Mouse (Mus musculus) hindbrain, embryonic 15.5 days (tissue): ENCODE data around the gene Hmx1. TPM values are rescaled to one million over a fixed set of nuclear protein-coding genes. Genes with fewer than 3 reads are reported as not detected.

Experiments used
- ATAC-seq: fragments of 200-750 bp; cut with Nextera tagmentation; 2 replicates; pipeline ENCODE4 v1.8.0; 2017; ENCODE audit warnings: low read depth, moderate number of reproducible peaks, moderate TSS enrichment; ENCODE audit not compliant: low FRiP score
- H3K27ac ChIP-seq: fragments of 300-500 bp; sonication (generic); replicated peaks from 2 replicates; pipeline ENCODE4 v1.5.1; 2015; ENCODE audit warnings: mild to moderate bottlenecking, inconsistent platforms
- H3K27me3 ChIP-seq: fragments of 300-500 bp; sonication (generic); 2 replicates; pipeline ENCODE4 v1.6.1; 2015; ENCODE audit warnings: control low read depth, inconsistent platforms
- H3K36me3 ChIP-seq: fragments of 300-500 bp; sonication (generic); 2 replicates; pipeline ENCODE4 v1.6.1; 2015; ENCODE audit warnings: control low read depth, inconsistent platforms
- H3K4me1 ChIP-seq: fragments of 300-500 bp; sonication (generic); replicated peaks from 2 replicates; pipeline ENCODE4 v1.6.1; 2015; ENCODE audit warnings: control low read depth, inconsistent platforms
- H3K4me2 ChIP-seq: fragments of 300-500 bp; sonication (generic); 2 replicates; pipeline ENCODE4 v1.6.1; 2015; ENCODE audit warnings: moderate library complexity, mild to moderate bottlenecking, inconsistent platforms
- H3K4me3 ChIP-seq: fragments of 300-500 bp; sonication (generic); 2 replicates; pipeline ENCODE4 v1.5.1; 2015; ENCODE audit warnings: mild to moderate bottlenecking, inconsistent platforms
- H3K9ac ChIP-seq: fragments of 300-500 bp; sonication (generic); 2 replicates; pipeline ENCODE4 v1.6.1; 2015; ENCODE audit warnings: inconsistent platforms
- H3K9me3 ChIP-seq: fragments of 300-500 bp; sonication (generic); 2 replicates; pipeline ENCODE4 v1.6.1; 2016; ENCODE audit warnings: control low read depth, inconsistent platforms
- WGBS: fragments of 180-500 bp; shearing (Covaris S2); methylation state at CpG from one replicate; pipeline ENCODE4 v1.1.7; 2015; 5-methylcytosine and 5-hydroxymethylcytosine counted together
- polyA plus RNA-seq: library from polyadenylated mRNA; unstranded; fragments of >200 nt; fragmentation: Nextera tagmentation; extraction: Ambion mirVana; gene quantifications from 2 replicates; pipeline ENCODE4 v1.2.1, GENCODE M21; 2015

The Hmx1 gene
- polyA plus RNA-seq: 0.47 TPM in 1 of 2 replicates, not detected in the other

DNA sequence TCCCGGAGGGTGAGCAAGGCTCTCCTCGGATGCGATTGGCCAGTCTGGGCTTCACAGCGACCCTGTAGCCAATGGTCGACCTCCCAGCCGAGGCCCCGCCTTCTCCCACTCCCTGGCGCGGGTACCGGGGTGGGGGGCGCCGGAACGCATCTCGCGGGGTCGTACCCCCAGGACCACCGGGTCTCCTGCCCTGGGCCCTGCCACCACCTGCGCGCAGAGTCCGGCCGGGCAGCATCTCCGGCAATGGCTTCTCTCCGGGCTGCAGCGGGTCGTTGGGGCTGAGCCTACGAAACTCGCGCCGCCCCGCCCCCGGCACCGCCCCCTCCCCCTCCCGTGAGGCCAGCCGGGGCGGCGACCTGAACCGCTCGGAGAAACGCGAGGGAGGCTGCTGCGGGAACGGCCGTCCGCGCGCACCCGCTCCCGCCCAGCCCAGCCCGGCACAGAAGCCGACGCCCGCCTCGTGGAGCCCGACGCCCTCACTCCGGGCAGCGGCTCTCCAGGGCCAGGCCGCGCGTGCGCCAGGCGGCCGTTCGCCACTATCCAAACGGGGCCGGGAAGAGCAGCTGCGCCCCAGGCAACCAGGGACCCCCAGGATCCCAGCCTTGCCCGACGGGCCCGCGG is at the start of gene Hmx1:
Gene Hmx1, plus strand, starts transcription at position 618 of the 621 bp plus-strand sequence.
- Histone ChIP-seq H3K27ac (no peak within 1 kb of the TSS), H3K36me3 (no peaks in the 10 kb centered on the region), H3K4me2 (peak within 1 kb of the TSS; percentile 59), H3K9me3 (no peaks in the 10 kb centered on the region), H3K27me3 (peaks cover 99% of the 10 kb centered on the region), H3K9ac (no peak within 1 kb of the TSS), H3K4me3 (peak within 1 kb of the TSS; percentile 39), H3K4me1 (peaks cover 22% of the 10 kb centered on the region)
- WGBS: under 1% methylated on average over 32 of the region's 71 CpGs
- ATAC-seq: peak; percentile 85

- no peaks in the 10 kb centered on the region for H3K36me3 ChIP-seq
- H3K4me2 ChIP-seq: no peak overlapping the region
- H3K9me3 ChIP-seq: no peaks in the 10 kb centered on the region
- H3K27me3 ChIP-seq: no peaks in the 10 kb centered on the region
- WGBS: 86% methylated on average over 3 of the region's 3 CpGs
- no peak overlapping the region for H3K4me3 ChIP-seq
- ATAC-seq: no peak
- no peak overlapping the region for H3K9ac ChIP-seq
- H3K4me1 ChIP-seq: no peaks in the 10 kb centered on the region
- H3K27ac ChIP-seq: no peak overlapping the region
Observed at GRCm38 (mm10) chr5:35345084-35345483, 43.8 kb upstream of the Hmx1 start.

GRCm38 (mm10) chr5:35348794-35349193 is 40.1 kb upstream of the Hmx1 start:
- ATAC-seq: peak; percentile 61; the same call in 1 of the 2 replicates
- 18% methylated on average over 3 of the region's 3 CpGs for whole genome bisulfite sequencing
- Histone ChIP-seq H3K9ac (no peak overlapping the region), H3K4me3 (no peak overlapping the region), H3K27me3 (no peaks in the 10 kb centered on the region), H3K4me2 (no peak overlapping the region), H3K4me1 (no peaks in the 10 kb centered on the region), H3K36me3 (no peaks in the 10 kb centered on the region), H3K27ac (no peak overlapping the region), H3K9me3 (no peaks in the 10 kb centered on the region)

- Histone ChIP-seq H3K4me3 (no peak overlapping the region), H3K4me2 (no peak overlapping the region), H3K27ac (no peak overlapping the region), H3K36me3 (no peaks in the 10 kb centered on the region), H3K4me1 (no peaks in the 10 kb centered on the region), H3K9ac (no peak overlapping the region), H3K9me3 (no peaks in the 10 kb centered on the region), H3K27me3 (no peaks in the 10 kb centered on the region; the same call in 1 of the 2 replicates)
- WGBS: 63% methylated on average over 9 of the region's 9 CpGs
- no peak for ATAC-seq
Observed at GRCm38 (mm10) chr5:35357544-35358440, 31.1 kb upstream of the Hmx1 start.

DNA sequence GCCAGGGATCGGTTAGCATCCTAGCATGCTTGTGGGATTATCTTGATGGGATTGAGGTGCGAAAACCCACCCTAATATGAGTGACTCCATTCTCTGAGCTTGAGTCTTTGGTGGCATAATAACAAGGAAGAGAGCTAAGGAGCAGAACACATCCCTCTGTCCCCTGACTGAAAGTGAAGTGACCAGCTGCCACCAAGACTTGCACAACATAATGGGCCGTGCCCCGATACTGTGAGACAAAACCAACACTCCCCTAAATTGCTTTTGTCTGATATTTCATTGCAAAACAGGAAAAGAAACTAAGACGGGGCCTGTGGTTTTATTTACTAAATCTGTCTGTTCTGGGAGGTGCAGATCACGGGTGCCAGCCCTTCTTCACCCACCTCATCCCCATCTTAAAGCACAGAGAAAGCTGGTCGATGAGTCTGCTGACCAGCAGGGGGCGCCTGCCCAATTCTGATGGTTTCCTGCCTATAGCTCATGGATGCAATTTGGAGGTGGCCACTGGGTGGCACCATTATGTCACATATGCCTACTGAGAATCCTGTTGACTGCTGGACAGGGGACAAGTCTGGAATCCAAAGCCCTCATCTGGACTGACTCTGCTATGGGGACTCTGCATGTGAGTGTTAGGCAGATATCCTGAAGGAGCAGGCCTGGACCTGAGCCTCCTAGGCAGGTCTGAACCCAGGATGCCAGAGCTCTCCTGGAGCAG is 27.2 kb upstream of the Hmx1 start:
- no peaks in the 10 kb centered on the region for H3K4me1 ChIP-seq
- H3K36me3 ChIP-seq: no peaks in the 10 kb centered on the region
- H3K4me3 ChIP-seq: no peak overlapping the region
- H3K4me2 ChIP-seq: no peak overlapping the region
- H3K9me3 ChIP-seq: no peaks in the 10 kb centered on the region
- peak; percentile 69; the same call in 1 of the 2 replicates for ATAC-seq
- H3K27me3 ChIP-seq: no peaks in the 10 kb centered on the region; the same call in 1 of the 2 replicates
- no peak overlapping the region for H3K27ac ChIP-seq
- H3K9ac ChIP-seq: no peak overlapping the region
- 48% methylated on average over 8 of the region's 8 CpGs for WGBS

DNA sequence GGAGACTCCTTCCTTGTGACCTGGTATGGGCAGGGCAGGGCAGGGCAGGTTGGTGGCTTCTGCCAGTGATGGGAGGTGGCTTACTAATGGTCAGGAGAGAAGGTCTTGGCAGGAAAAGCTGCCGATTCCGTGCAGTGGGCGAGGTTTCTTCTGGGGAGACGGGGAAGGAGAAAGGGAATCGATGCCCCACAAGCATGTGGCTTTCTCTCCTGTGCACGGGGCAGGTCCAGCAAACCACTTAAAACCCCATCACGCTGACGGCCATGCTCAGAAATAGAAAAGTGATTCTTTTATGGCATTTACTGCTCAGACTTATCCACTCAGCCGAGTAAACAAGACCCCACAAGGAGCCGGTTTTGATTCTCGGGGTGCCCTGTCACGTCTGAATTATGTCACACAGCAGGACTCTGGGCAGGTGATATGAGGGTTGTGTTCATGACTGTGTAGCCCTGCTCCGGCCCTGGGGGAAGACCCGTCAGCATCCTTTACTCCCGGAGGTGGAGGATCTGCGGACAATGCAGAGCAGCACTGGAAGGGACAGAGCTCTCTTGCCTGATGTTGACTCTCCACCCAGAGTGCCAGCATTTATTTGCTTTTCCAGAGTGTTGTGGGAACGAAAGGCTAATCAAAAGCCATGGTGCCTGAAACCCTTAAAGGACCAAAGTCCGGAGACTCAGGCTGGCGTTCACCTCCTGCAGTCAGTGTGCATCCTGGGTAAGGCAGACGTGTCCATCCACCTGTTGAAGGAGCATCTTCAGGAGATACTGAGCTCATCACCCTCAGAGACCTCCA is 22.5 kb upstream of the Hmx1 start:
- Histone ChIP-seq H3K9ac (no peak overlapping the region), H3K4me3 (no peak overlapping the region), H3K36me3 (no peaks in the 10 kb centered on the region), H3K4me2 (no peak overlapping the region), H3K27me3 (no peaks in the 10 kb centered on the region; the same call in 1 of the 2 replicates), H3K27ac (no peak overlapping the region), H3K4me1 (no peaks in the 10 kb centered on the region), H3K9me3 (no peaks in the 10 kb centered on the region)
- no peak for ATAC-seq
- 75% methylated on average over 20 of the region's 20 CpGs for WGBS

DNA sequence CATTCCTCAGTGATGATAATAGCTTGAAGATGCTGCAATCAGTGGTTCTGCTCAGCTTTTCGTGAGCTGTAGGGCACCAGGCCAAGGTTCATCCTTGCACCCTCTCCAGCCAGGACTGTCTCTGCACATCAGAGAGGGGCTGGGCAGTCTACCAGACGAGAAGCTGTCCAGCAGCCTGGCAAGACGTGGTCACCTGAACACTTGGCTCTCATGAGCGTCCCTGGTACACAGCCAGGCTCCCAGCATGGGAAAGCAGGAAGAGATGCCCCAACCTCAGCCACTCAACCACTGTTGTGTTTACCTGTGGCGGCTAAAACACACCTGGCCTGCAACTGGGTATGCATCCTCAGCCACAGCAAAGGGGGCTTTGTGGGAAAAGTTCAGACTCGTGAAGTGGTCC is 20.0 kb upstream of the Hmx1 start:
- no peak for ATAC-seq
- Histone ChIP-seq H3K9me3 (no peaks in the 10 kb centered on the region), H3K36me3 (no peaks in the 10 kb centered on the region), H3K4me3 (no peak overlapping the region), H3K4me1 (no peaks in the 10 kb centered on the region), H3K27me3 (no peaks in the 10 kb centered on the region), H3K27ac (no peak overlapping the region), H3K4me2 (no peak overlapping the region), H3K9ac (no peak overlapping the region)
- WGBS: 74% methylated on average over 6 of the region's 6 CpGs

DNA sequence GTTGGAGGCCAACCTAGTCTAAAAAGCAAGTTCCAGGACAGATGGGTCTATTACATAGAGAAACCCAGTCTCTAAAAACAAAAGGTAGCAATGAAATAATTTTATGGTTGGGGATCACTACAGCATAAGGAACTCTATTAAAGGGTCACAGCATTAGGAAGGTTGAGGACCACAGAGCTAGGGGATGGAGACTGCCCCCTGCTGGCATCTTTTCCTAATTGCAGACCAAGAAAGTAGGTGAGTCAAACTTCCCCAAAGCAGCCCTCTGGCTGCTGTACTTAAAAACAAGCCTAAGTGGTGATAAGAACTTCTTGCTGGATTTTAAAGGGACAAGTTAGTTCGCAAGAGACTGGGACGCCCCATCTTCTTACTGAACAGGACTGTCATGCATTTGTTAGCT is 9.8 kb upstream of the Hmx1 start:
- no peaks in the 10 kb centered on the region for H3K9me3 ChIP-seq
- H3K4me1 ChIP-seq: no peaks in the 10 kb centered on the region
- 61% methylated on average over 2 of the region's 2 CpGs for WGBS
- no peak overlapping the region for H3K4me2 ChIP-seq
- no peak overlapping the region for H3K4me3 ChIP-seq
- H3K27me3 ChIP-seq: peaks cover 78% of the 10 kb centered on the region
- ATAC-seq: no peak
- no peak overlapping the region for H3K9ac ChIP-seq
- no peaks in the 10 kb centered on the region for H3K36me3 ChIP-seq
- H3K27ac ChIP-seq: no peak overlapping the region

DNA sequence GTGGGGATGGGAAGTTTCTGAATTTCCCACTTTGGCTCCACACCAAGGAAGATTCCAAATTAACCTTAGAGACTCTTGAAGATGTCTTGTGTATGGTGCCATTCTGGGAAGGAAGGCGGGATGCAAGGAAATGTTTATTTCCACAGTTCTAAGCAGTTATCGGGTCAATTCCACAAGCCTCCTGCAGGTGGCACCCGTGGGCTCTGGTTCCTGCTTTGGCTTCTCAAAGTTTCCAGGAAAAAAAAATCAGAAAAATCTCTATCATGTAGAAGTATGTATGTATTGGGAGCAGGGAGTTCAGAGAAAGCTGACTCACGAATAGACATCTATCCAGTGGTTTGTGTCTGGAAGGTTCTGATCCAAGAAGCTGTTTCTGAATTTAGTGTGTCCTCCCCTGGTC is 9.1 kb upstream of the Hmx1 start:
- no peak overlapping the region for H3K4me2 ChIP-seq
- H3K27ac ChIP-seq: no peak overlapping the region
- peaks cover 86% of the 10 kb centered on the region for H3K27me3 ChIP-seq
- H3K9me3 ChIP-seq: no peaks in the 10 kb centered on the region
- H3K4me1 ChIP-seq: no peaks in the 10 kb centered on the region
- 3% methylated on average over 4 of the region's 4 CpGs for WGBS
- ATAC-seq: no peak
- H3K9ac ChIP-seq: no peak overlapping the region
- H3K36me3 ChIP-seq: no peaks in the 10 kb centered on the region
- no peak overlapping the region for H3K4me3 ChIP-seq

DNA sequence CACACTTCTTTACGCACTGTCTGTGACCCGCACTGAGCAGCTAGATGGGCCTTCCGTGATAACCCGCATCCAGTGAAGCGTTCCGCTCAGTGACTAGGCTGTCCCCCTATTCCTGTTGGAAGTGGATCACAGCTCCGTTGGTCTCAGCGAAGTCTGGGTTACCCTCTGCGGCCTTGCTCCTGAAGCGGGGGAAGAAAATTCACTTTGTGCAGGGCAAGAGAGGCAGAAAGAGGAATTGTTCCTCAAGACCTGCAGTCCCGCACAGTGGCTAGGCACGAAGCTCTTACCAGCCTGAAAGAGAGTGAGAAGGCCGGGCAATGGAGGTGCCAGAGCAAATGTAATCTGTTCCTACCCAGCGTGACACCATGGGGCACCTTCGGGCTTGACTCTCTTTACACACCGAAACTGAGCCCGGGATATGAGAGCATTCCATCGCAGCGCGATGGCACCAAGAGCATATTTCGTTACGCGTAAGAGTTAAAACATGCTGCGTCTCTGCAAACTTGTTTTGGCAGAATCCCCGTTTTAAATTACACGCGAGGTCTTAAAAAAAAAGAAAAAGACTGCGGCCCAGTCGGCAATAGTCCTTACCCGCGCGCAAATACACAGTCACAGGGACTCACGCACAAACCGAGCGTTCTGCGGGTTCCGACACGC is 946 bp upstream of the Hmx1 start:
- H3K4me1 ChIP-seq: peaks cover 22% of the 10 kb centered on the region
- no peak overlapping the region for H3K27ac ChIP-seq
- WGBS: 2% methylated on average over 38 of the region's 38 CpGs
- no peaks in the 10 kb centered on the region for H3K36me3 ChIP-seq
- no peak for ATAC-seq
- H3K4me3 ChIP-seq: peak overlapping the region; percentile 39
- H3K9ac ChIP-seq: no peak overlapping the region
- H3K27me3 ChIP-seq: peaks cover 99% of the 10 kb centered on the region
- H3K9me3 ChIP-seq: no peaks in the 10 kb centered on the region
- H3K4me2 ChIP-seq: peak overlapping the region; percentile 59

GRCm38 (mm10) chr5:35389441-35389840 is 533 bp downstream of the Hmx1 start:
- Histone ChIP-seq H3K4me2 (no peak overlapping the region), H3K4me1 (peaks cover 22% of the 10 kb centered on the region), H3K27me3 (peaks cover 99% of the 10 kb centered on the region), H3K4me3 (no peak overlapping the region), H3K27ac (no peak overlapping the region), H3K36me3 (no peaks in the 10 kb centered on the region), H3K9me3 (no peaks in the 10 kb centered on the region), H3K9ac (no peak overlapping the region)
- no peak for ATAC-seq
- 2% methylated on average over 11 of the region's 11 CpGs for WGBS
